Mouse (Mus musculus) CH12.LX (cell line): ENCODE results near the gene Ghdc. TPM values are rescaled to one million over a fixed set of nuclear protein-coding genes. Genes with fewer than 3 reads are reported as not detected.

Source experiments
- DNase-seq: peaks from one replicate; pipeline ENCODE4 v3.0.0-alpha.2; 2013; ENCODE audit errors: extremely low read depth
- H3K27ac ChIP-seq: 2 replicates; pipeline ENCODE4 v1.5.1; 2012; ENCODE audit warnings: low read depth, mild to moderate bottlenecking, control low read depth, moderate library complexity; ENCODE audit not compliant: insufficient read depth
- H3K27me3 ChIP-seq: replicated peaks from 2 replicates; pipeline ENCODE3; 2012; ENCODE audit warnings: inconsistent platforms
- H3K36me3 ChIP-seq, 2 experiments: replicated peaks in 1 of 2; 2 replicates each; pipeline versions ENCODE3 to v1.6.1; 2012; ENCODE audit warnings: inconsistent platforms in 1 of 2, low read length in 1 of 2, mild to moderate bottlenecking in 1 of 2, mixed read lengths in 1 of 2, moderate library complexity in 1 of 2; ENCODE audit not compliant: control insufficient read depth in 1 of 2, insufficient read depth in 1 of 2
- H3K4me1 ChIP-seq, 2 experiments: 2 replicates each; pipeline ENCODE4 v1.6.1; 2012; ENCODE audit warnings: inconsistent platforms in 1 of 2, moderate library complexity in 1 of 2; ENCODE audit not compliant: insufficient read depth in 2 of 2, control insufficient read depth in 1 of 2
- H3K4me2 ChIP-seq: 2 replicates; pipeline ENCODE4 v1.6.1; 2012; ENCODE audit warnings: low read depth, mild to moderate bottlenecking, control low read depth; ENCODE audit not compliant: poor library complexity, insufficient read depth, severe bottlenecking
- H3K4me3 ChIP-seq, 3 experiments: fragments of 150-350 bp in 1 of 3; sonication (generic) in 1 of 3; replicated peaks in 1 of 3; 2 replicates each; pipeline versions ENCODE3 to v1.5.1; 2011 to 2012; ENCODE audit warnings: low read depth in 2 of 3, low read length in 2 of 3, mild to moderate bottlenecking in 2 of 3, moderate library complexity in 2 of 3, control low read depth in 1 of 3, improper control_type of control experiment in 1 of 3, inconsistent platforms in 1 of 3, mixed read lengths in 1 of 3; ENCODE audit not compliant: poor library complexity in 1 of 3
- H3K79me2 ChIP-seq: replicated peaks from 2 replicates; pipeline ENCODE4 v1.6.1; 2012; ENCODE audit warnings: mild to moderate bottlenecking, moderate library complexity; ENCODE audit not compliant: control insufficient read depth, poor library complexity, insufficient read depth, severe bottlenecking; ENCODE audit errors: extremely low read depth
- H3K9ac ChIP-seq: 2 replicates; pipeline ENCODE4 v1.6.1; 2012; ENCODE audit warnings: low read depth, mild to moderate bottlenecking, control low read depth, moderate library complexity; ENCODE audit not compliant: insufficient read depth
- H3K9me3 ChIP-seq: replicated peaks from 2 replicates; pipeline ENCODE3; 2012; ENCODE audit warnings: low read length, inconsistent platforms, mixed read lengths
- CHD1 ChIP-seq: IDR thresholded peaks from 2 replicates; pipeline ENCODE4 v1.6.1; 2012; ENCODE audit warnings: low read depth, low read length, improper control_type of control experiment, inconsistent platforms
- CHD2 ChIP-seq: IDR thresholded peaks from 2 replicates; pipeline ENCODE4 v1.6.1; 2011; ENCODE audit warnings: low read length, improper control_type of control experiment
- CTCF ChIP-seq, 2 experiments: IDR thresholded peaks in 1 of 2; conservative IDR thresholded peaks in 1 of 2; 2 replicates each; pipeline ENCODE4 v1.5.1; 2011 to 2012; ENCODE audit warnings: low read depth in 2 of 2, low read length in 2 of 2, improper control_type of control experiment in 1 of 2, inconsistent platforms in 1 of 2, mild to moderate bottlenecking in 1 of 2, moderate library complexity in 1 of 2
- E2F4 ChIP-seq: IDR thresholded peaks from 2 replicates; pipeline ENCODE4 v1.6.1; 2011; ENCODE audit warnings: low read depth, low read length, improper control_type of control experiment; ENCODE audit not compliant: insufficient replicate concordance
- ELF1 ChIP-seq: IDR thresholded peaks from 2 replicates; pipeline ENCODE4 v1.6.1; 2014; ENCODE audit warnings: low read depth, mild to moderate bottlenecking, inconsistent platforms, low read length, improper control_type of control experiment
- ETS1 ChIP-seq: conservative IDR thresholded peaks from 2 replicates; pipeline ENCODE4 v1.6.1; 2012; ENCODE audit warnings: low read depth, mild to moderate bottlenecking, inconsistent platforms, low read length, improper control_type of control experiment, moderate library complexity
- GABPA ChIP-seq: IDR thresholded peaks from 2 replicates; pipeline ENCODE4 v1.6.1; 2012; ENCODE audit warnings: low read depth, low read length, improper control_type of control experiment, inconsistent platforms; ENCODE audit not compliant: insufficient replicate concordance
- HCFC1 ChIP-seq: IDR thresholded peaks from 2 replicates; pipeline ENCODE4 v1.6.1; 2012; ENCODE audit warnings: low read depth, mild to moderate bottlenecking, inconsistent platforms, low read length, improper control_type of control experiment
- IRF4 ChIP-seq: IDR thresholded peaks from 2 replicates; pipeline ENCODE4 v1.6.1; 2014; ENCODE audit warnings: low read depth, mild to moderate bottlenecking, inconsistent platforms, low read length, improper control_type of control experiment
- JUN ChIP-seq: IDR thresholded peaks from 2 replicates; pipeline ENCODE4 v1.6.1; 2011; ENCODE audit warnings: low read depth, mild to moderate bottlenecking, low read length, improper control_type of control experiment, moderate library complexity; ENCODE audit not compliant: insufficient read depth
- JUND ChIP-seq: conservative IDR thresholded peaks from 2 replicates; pipeline ENCODE4 v1.6.1; 2011; ENCODE audit warnings: low read depth, low read length, improper control_type of control experiment
- MAFK ChIP-seq: IDR thresholded peaks from 2 replicates; pipeline ENCODE4 v1.6.1; 2011; ENCODE audit warnings: low read length, improper control_type of control experiment; ENCODE audit not compliant: insufficient replicate concordance
- MAZ ChIP-seq: IDR thresholded peaks from 2 replicates; pipeline ENCODE4 v1.6.1; 2012; ENCODE audit warnings: low read depth, mild to moderate bottlenecking, inconsistent platforms, low read length, improper control_type of control experiment, moderate library complexity
- MEF2A ChIP-seq: IDR thresholded peaks from 2 replicates; pipeline ENCODE4 v1.6.1; 2014; ENCODE audit warnings: low read depth, mild to moderate bottlenecking, inconsistent platforms, low read length, improper control_type of control experiment, borderline replicate concordance
- MXI1 ChIP-seq: IDR thresholded peaks from 2 replicates; pipeline ENCODE4 v1.6.1; 2011; ENCODE audit warnings: mild to moderate bottlenecking, low read depth, low read length, improper control_type of control experiment
- MYC ChIP-seq: IDR thresholded peaks from 2 replicates; pipeline ENCODE4 v1.6.1; 2011; ENCODE audit warnings: low read depth, mild to moderate bottlenecking, improper control_type of control experiment, low read length
- NELFE ChIP-seq: IDR thresholded peaks from 2 replicates; pipeline ENCODE4 v1.6.1; 2011; ENCODE audit warnings: low read depth, low read length, improper control_type of control experiment
- NRF1 ChIP-seq: IDR thresholded peaks from 2 replicates; pipeline ENCODE4 v1.6.1; 2014; ENCODE audit warnings: low read depth, mild to moderate bottlenecking, inconsistent platforms, low read length, improper control_type of control experiment, moderate library complexity
- POLR2AphosphoS2 ChIP-seq: IDR thresholded peaks from 2 replicates; pipeline ENCODE4 v1.6.1; 2011; ENCODE audit warnings: low read depth, low read length, improper control_type of control experiment
- RAD21 ChIP-seq: IDR thresholded peaks from 2 replicates; pipeline ENCODE4 v1.6.1; 2011; ENCODE audit warnings: low read depth, mild to moderate bottlenecking, low read length, improper control_type of control experiment, moderate library complexity
- RCOR1 ChIP-seq: conservative IDR thresholded peaks from 2 replicates; pipeline ENCODE4 v1.6.1; 2012; ENCODE audit warnings: low read depth, mild to moderate bottlenecking, inconsistent platforms, low read length, improper control_type of control experiment
- SMC3 ChIP-seq: IDR thresholded peaks from 2 replicates; pipeline ENCODE4 v1.6.1; 2011; ENCODE audit warnings: low read depth, low read length, improper control_type of control experiment
- TBP ChIP-seq: conservative IDR thresholded peaks from 2 replicates; pipeline ENCODE4 v1.6.1; 2011; ENCODE audit warnings: low read depth, low read length, improper control_type of control experiment
- TCF12 ChIP-seq: IDR thresholded peaks from 2 replicates; pipeline ENCODE4 v1.6.1; 2014; ENCODE audit warnings: low read depth, mild to moderate bottlenecking, inconsistent platforms, low read length, improper control_type of control experiment
- ZC3H11A ChIP-seq: IDR thresholded peaks from 2 replicates; pipeline ENCODE4 v1.6.1; 2012; ENCODE audit warnings: low read depth, mild to moderate bottlenecking, inconsistent platforms, low read length, improper control_type of control experiment
- ZKSCAN1 ChIP-seq: IDR thresholded peaks from 2 replicates; pipeline ENCODE4 v1.6.1; 2012; ENCODE audit warnings: low read depth, inconsistent platforms, low read length, improper control_type of control experiment, borderline replicate concordance
- ZMIZ1 ChIP-seq: IDR thresholded peaks from 2 replicates; pipeline ENCODE4 v1.6.1; 2012; ENCODE audit warnings: low read depth, mild to moderate bottlenecking, inconsistent platforms, low read length, improper control_type of control experiment
- dilution Hi-C: fragments of 300-500 bp; cut with MboI; formaldehyde crosslinking; loops from 2 replicates; pipeline ENCODE4 v1.14.3; 2020; ENCODE audit warnings: low sequenced_read_pairs; ENCODE audit not compliant: extremely low pct_unique_long_range_greater_than_20kb, extremely low pct_ligation_motif_present
- in situ Hi-C: fragments of 300-500 bp; cut with MboI; formaldehyde crosslinking; loops from 3 replicates; pipeline ENCODE4 v1.14.3; 2019; ENCODE audit warnings: low sequenced_read_pairs, low pct_ligation_motif_present, low pct_unique_long_range_greater_than_20kb, mixed read lengths
- polyA plus RNA-seq: library from polyadenylated mRNA; unstranded; fragments of >175 nt; gene quantifications from 2 replicates; pipeline ENCODE4 v1.2.1, GENCODE M21; 2012; ENCODE audit warnings: low read depth; ENCODE audit not compliant: insufficient read length
- total RNA-seq, 2 experiments: library from RNA; depleted of rRNA; stranded (reverse); fragments of 300-350 nt in 1 of 2; fragments of >200 nt in 1 of 2; gene quantifications; 2 replicates each; pipeline ENCODE4 v1.2.3; 2012 to 2014

Gene Ghdc
- total and polyA plus RNA-seq, 3 experiments: 10.9 to 17.9 (median 16.6) TPM

DNA sequence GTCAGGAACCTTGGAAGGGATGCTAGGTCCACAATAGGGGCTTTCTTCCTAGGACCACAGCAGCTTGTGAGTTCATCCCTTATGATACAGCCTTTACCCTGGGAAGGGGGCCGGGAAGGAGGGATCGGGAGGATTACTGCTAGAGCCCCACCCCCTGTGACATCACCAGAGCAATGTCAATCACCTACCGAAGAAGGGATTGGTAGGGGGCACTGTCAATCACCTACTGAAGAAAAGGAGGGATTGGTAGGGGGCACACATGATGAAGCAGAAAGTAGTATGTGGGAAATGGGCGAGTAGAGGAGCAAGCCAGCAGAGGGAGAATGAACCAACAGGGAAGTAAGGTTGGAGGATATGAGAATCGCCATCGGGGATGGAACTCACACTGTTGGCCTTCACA is 14.3 kb downstream of the Ghdc start:
- in situ Hi-C loops (no loop called here), dilution Hi-C loops (no loop called here)
- H3K4me1 ChIP-seq: peaks cover 26 to 50% of the 10 kb centered on the region in 2 experiments
- no peak overlapping the region for H3K4me3 ChIP-seq
- TF ChIP-seq ZMIZ1 (no peak), JUND (no peak), RAD21 (no peak), HCFC1 (no peak), RCOR1 (no peak), MYC (no peak), SMC3 (no peak), ZKSCAN1 (no peak), MEF2A (no peak)
- H3K9me3 ChIP-seq: peaks cover 2% of the 10 kb centered on the region
- no peak overlapping the region for H3K27ac ChIP-seq
- no peak overlapping the region for H3K4me2 ChIP-seq
- no peak overlapping the region for H3K9ac ChIP-seq
- H3K27me3 ChIP-seq: no peaks in the 10 kb centered on the region
- H3K36me3 ChIP-seq: peaks cover 21 to 51% of the 10 kb centered on the region in 2 experiments
- H3K79me2 ChIP-seq: no peaks in the 10 kb centered on the region
- DNase-seq: no peak

DNA sequence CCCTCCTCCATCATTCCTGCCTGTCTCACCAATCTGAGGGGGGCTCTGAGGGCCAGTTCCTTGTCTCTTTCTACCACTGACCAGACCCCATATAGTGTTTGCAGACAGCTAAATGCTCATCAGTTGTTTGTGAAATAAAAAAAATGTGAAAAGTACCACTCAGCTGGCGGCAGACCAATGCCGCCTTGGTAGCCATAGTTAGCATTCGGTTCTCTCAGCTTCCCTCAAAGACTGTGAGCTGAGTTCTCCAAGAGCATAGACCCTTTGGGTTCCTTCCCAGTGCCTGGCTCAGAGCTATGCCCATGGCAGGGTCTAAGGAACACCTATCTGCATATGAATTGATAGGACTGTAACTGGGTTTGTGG is 16.1 kb downstream of the Ghdc start:
- H3K4me1 ChIP-seq: peaks cover 21 to 35% of the 10 kb centered on the region in 2 experiments
- no peaks in the 10 kb centered on the region for H3K27me3 ChIP-seq
- TF ChIP-seq E2F4 (no peak), MAFK (no peak), TBP (no peak), NRF1 (no peak), MXI1 (no peak), JUN (no peak), ETS1 (no peak), IRF4 (no peak), CTCF (conservative IDR thresholded peaks at IDR 0.05 in 1 of 2, IDR thresholded peaks at IDR 0.05 in 1 of 2; ENCODE audit: low read depth in 2 of 2, low read length in 2 of 2) (no peak), MAZ (no peak), TCF12 (no peak), SMC3 (no peak), NELFE (no peak), POLR2AphosphoS2 (no peak), JUND (no peak), CHD2 (no peak), GABPA (no peak), ZC3H11A (no peak), ELF1 (no peak), CHD1 (no peak)
- H3K27ac ChIP-seq: no peak overlapping the region
- H3K4me3 ChIP-seq: no peak overlapping the region
- in situ Hi-C loops: no loop called here
- dilution Hi-C loops: no loop called here
- no peak overlapping the region for H3K9ac ChIP-seq
- H3K4me2 ChIP-seq: no peak overlapping the region
- DNase-seq: no peak
- no peaks in the 10 kb centered on the region for H3K79me2 ChIP-seq
- peaks cover 26 to 66% of the 10 kb centered on the region in 2 experiments for H3K36me3 ChIP-seq
- H3K9me3 ChIP-seq: peaks cover 3% of the 10 kb centered on the region
